Mouse (Mus musculus): ENCODE results near the gene Nvl.

GRCm38 (mm10) chr1:181143609-181143949 is 425 bp downstream of the Nvl start:
- TF ChIP-seq CTCF (IDR thresholded peaks at IDR 0.05; ENCODE audit: low read depth, low read length) (no peak), POLR2A (IDR thresholded peaks at IDR 0.05; ENCODE audit: borderline replicate concordance, low read depth, low read length) (no peak)

Data from bone marrow macrophage, adult 2 months (primary cell).